Mouse (Mus musculus) erythroblast, embryonic 14.5 days (primary cell): Measurements from ENCODE around the gene Dleu7. TPM values are rescaled to one million over a fixed set of nuclear protein-coding genes. Genes with fewer than 3 reads are reported as not detected.

Experiments
- H3K27me3 ChIP-seq: 2 replicates; pipeline ENCODE4 v1.6.1; 2012; ENCODE audit warnings: inconsistent platforms; ENCODE audit not compliant: control insufficient read depth
- H3K36me3 ChIP-seq: 2 replicates; pipeline ENCODE4 v1.6.1; 2012; ENCODE audit warnings: mild to moderate bottlenecking, inconsistent platforms; ENCODE audit not compliant: control insufficient read depth
- H3K4me1 ChIP-seq: 2 replicates; pipeline ENCODE4 v1.6.1; 2012; ENCODE audit warnings: inconsistent platforms; ENCODE audit not compliant: control insufficient read depth
- H3K4me3 ChIP-seq: replicated peaks from 2 replicates; pipeline ENCODE3; 2012; ENCODE audit warnings: moderate library complexity, mild to moderate bottlenecking, inconsistent platforms
- H3K9me3 ChIP-seq: 2 replicates; pipeline ENCODE4 v1.6.1; 2012; ENCODE audit warnings: low read length, inconsistent platforms, mixed read lengths; ENCODE audit not compliant: control insufficient read depth
- GATA1 ChIP-seq: IDR thresholded peaks from 2 replicates; pipeline ENCODE4 v1.6.1; 2012; ENCODE audit warnings: low read length, inconsistent platforms, mixed read lengths
- TAL1 ChIP-seq: IDR thresholded peaks from 3 replicates; pipeline ENCODE4 v1.6.1; 2012; ENCODE audit warnings: low read length, inconsistent platforms, mixed read lengths
- polyA plus RNA-seq: library from polyadenylated mRNA; stranded (reverse); fragments of >175 nt; gene quantifications from 2 replicates; pipeline ENCODE4 v1.2.3, GENCODE M21; 2012

Dleu7 gene
- polyA plus RNA-seq, 1 experiment: not detected

DNA sequence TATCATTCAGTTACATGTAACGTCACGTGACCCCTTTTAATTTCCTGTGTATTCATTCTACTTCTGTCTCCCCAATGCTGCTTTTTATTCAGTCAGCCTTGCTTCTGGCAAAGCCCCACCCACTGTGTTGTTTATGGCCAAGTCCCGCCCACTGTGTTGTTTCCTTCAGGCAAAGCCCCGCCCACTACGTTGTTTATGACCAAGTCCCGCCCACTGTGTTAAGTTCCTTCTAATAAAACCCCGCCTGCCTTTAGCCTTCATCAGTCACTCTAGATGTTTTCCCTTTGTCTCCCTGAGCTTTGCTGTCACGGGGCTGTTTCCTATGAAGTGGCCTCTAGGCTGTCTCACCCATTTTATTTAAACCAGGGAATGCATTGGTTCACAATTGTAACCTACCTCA is 38.5 kb downstream of the Dleu7 start:
- TF ChIP-seq TAL1 (no peak), GATA1 (no peak)
- Histone ChIP-seq H3K36me3 (no peaks in the 10 kb centered on the region), H3K27me3 (no peaks in the 10 kb centered on the region), H3K9me3 (no peaks in the 10 kb centered on the region), H3K4me3 (no peak overlapping the region), H3K4me1 (no peaks in the 10 kb centered on the region)

DNA sequence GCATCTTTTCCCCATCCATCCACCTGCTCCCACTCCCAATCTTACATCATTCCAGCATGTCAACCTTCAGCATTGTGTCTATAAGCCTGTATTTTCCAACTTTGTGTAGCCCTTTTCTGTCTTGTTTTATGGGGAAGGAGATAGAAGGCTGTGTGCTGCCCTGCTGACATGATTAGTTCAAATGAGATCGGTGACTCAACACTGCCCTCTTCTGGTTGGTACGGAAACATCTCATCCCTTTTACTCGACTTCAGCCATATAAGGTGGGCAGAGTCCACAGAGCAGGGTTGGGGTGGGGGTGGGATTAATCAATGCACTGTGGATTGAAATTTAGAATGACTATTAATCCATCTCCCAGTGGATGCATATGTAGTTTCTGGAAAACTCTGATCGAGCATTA is 40.8 kb downstream of the Dleu7 start:
- TF ChIP-seq TAL1 (no peak), GATA1 (no peak)
- Histone ChIP-seq H3K36me3 (no peaks in the 10 kb centered on the region), H3K4me3 (no peak overlapping the region), H3K27me3 (no peaks in the 10 kb centered on the region), H3K4me1 (no peaks in the 10 kb centered on the region), H3K9me3 (no peaks in the 10 kb centered on the region)

GRCm38 (mm10) chr14:62250046-62250445 is 42.8 kb downstream of the Dleu7 start:
- Histone ChIP-seq H3K4me3 (no peak overlapping the region), H3K4me1 (no peaks in the 10 kb centered on the region), H3K9me3 (no peaks in the 10 kb centered on the region), H3K27me3 (no peaks in the 10 kb centered on the region), H3K36me3 (no peaks in the 10 kb centered on the region)
- TF ChIP-seq TAL1 (no peak), GATA1 (no peak)

DNA sequence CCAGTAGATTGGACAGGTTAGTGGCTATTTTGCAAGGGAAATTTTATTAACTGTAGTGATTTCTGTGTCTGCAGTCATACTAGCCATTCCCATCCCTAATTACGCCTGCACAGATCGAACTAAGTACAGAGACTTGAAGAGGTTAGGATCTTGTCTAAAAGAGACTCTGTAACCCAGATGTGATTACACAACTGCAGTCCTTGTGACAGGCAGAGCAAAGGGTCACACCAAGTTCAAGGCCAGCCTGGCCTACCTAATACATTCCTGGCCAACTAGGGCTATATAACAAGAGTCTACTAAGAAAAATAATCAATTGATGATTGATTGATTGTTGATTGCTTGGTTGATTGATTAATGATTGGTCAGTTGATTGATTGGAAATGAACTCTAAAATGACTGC is 43.6 kb downstream of the Dleu7 start:
- TF ChIP-seq TAL1 (no peak), GATA1 (no peak)

DNA sequence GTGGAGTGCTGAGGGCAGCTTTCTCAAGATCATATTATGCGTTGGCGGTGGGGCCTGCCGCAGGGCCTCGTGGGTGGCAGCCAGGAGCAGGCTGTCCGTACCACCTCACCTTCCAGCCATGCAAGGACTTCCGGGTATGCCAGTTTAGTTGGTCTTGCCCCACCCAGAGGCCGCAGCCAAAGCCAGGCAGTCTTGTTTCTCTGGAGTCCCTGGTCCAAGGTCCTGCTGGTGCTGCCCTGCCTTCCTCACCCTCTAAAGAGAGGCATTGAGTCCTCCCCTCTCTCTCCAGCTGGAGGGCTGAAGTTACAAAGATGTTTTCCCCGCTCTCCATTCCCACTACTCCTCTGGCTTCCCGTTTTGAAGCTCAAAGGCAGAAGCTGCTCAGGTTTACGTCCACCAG is 44.1 kb downstream of the Dleu7 start:
- no peaks in the 10 kb centered on the region for H3K36me3 ChIP-seq
- no peaks in the 10 kb centered on the region for H3K4me1 ChIP-seq
- no peaks in the 10 kb centered on the region for H3K27me3 ChIP-seq
- TF ChIP-seq GATA1 (no peak), TAL1 (no peak)
- H3K4me3 ChIP-seq: no peak overlapping the region
- no peaks in the 10 kb centered on the region for H3K9me3 ChIP-seq

More for the DNA sequence above, 43.6 kb downstream of the Dleu7 start:
- H3K36me3 ChIP-seq: no peaks in the 10 kb centered on the region
- H3K4me3 ChIP-seq: no peak overlapping the region
- no peaks in the 10 kb centered on the region for H3K27me3 ChIP-seq
- H3K9me3 ChIP-seq: no peaks in the 10 kb centered on the region
- no peaks in the 10 kb centered on the region for H3K4me1 ChIP-seq

GRCm38 (mm10) chr14:62248345-62248744 is 44.5 kb downstream of the Dleu7 start:
- H3K27me3 ChIP-seq: no peaks in the 10 kb centered on the region
- H3K4me1 ChIP-seq: no peaks in the 10 kb centered on the region
- TF ChIP-seq TAL1: no peak
- no peak for TF ChIP-seq GATA1

DNA sequence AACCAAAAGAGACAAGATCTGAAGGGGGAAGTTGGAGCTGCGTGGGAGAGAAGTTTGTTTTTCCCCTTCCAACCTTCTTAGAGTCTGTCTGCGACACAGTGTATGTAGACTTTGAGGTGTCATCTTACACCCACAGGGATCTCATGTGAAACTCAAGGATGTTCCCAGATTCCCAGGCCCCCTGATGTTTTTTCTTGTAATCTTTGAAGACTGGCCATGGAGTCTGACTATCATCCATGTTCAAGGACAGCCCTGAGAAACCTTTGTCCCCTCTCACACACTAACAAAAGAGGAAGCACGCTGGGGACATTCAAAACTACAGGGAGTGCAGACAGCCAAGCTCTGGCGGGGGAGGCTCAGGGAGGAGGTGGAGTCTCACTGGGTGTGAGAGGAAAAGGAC is 47.3 kb downstream of the Dleu7 start:
- Histone ChIP-seq H3K36me3 (no peaks in the 10 kb centered on the region), H3K4me3 (no peak overlapping the region), H3K9me3 (no peaks in the 10 kb centered on the region), H3K4me1 (no peaks in the 10 kb centered on the region), H3K27me3 (no peaks in the 10 kb centered on the region)
- no peak for TF ChIP-seq TAL1
- TF ChIP-seq GATA1: no peak

More at GRCm38 (mm10) chr14:62248345-62248744, 44.5 kb downstream of the Dleu7 start:
- H3K36me3 ChIP-seq: no peaks in the 10 kb centered on the region
- no peak overlapping the region for H3K4me3 ChIP-seq
- no peaks in the 10 kb centered on the region for H3K9me3 ChIP-seq

DNA sequence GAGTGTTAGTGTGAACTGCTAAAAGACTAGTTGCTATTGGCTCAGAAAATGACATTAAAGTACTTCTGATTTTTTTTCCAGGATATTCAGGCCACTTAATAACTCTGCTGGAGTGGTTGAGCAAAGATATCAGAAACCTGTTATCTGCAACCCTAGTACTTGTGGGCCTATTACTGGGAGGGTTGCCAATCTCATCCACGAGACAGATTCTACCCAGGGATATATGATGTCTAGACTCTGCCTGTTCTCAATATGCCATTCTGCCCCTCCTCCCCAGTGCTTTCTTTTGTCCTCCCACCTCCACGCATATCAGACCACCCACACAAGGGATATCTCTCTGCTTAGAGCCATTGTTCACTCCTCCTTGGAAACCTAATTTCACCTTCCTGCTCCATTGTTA is 49.3 kb downstream of the Dleu7 start:
- Histone ChIP-seq H3K9me3 (no peaks in the 10 kb centered on the region), H3K4me3 (no peak overlapping the region), H3K27me3 (no peaks in the 10 kb centered on the region), H3K36me3 (no peaks in the 10 kb centered on the region), H3K4me1 (no peaks in the 10 kb centered on the region)
- no peak for TF ChIP-seq GATA1
- TF ChIP-seq TAL1: no peak

DNA sequence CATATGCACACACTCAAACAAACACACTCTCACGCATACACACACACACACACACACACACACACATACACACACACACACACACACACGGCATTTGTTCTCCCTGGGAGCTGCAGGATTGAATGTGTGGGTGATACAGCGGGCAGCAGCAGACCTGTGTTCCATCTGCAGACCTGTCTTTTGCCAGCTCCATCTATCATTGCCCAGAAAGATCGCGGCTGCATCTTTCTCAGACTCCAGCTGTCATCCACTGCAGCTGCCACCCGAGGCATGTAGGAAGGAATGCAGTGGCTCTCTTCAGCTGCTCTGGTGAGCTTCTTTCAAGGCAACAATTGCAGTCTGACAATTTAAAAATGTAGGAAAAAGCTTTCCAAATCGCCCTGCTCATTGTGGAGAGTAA is 56.9 kb downstream of the Dleu7 start:
- no peaks in the 10 kb centered on the region for H3K4me1 ChIP-seq
- H3K27me3 ChIP-seq: no peaks in the 10 kb centered on the region

GRCm38 (mm10) chr14:62235214-62235613 is 57.6 kb downstream of the Dleu7 start:
- TF ChIP-seq TAL1: no peak
- no peak for TF ChIP-seq GATA1
- no peaks in the 10 kb centered on the region for H3K9me3 ChIP-seq
- H3K27me3 ChIP-seq: no peaks in the 10 kb centered on the region
- H3K4me3 ChIP-seq: no peak overlapping the region
- no peaks in the 10 kb centered on the region for H3K4me1 ChIP-seq
- no peaks in the 10 kb centered on the region for H3K36me3 ChIP-seq

More for the DNA sequence above, 56.9 kb downstream of the Dleu7 start:
- no peak for TF ChIP-seq GATA1
- TF ChIP-seq TAL1: no peak
- no peaks in the 10 kb centered on the region for H3K9me3 ChIP-seq
- no peaks in the 10 kb centered on the region for H3K36me3 ChIP-seq
- no peak overlapping the region for H3K4me3 ChIP-seq
